In genomic region chr19:27694478-27694877, GRCm38 (mm10) we compare ENCODE assay signal across 22 mouse cellular contexts.
DNase-seq lines count a peak whose midpoint lies in the region; ATAC-seq and TF ChIP-seq lines count a peak whose summit lies in the region.
"Had no signal": no experiment of that assay in that cellular context is flagged by ENCODE, and none has a peak within 500 bp of the region (broad histone marks: within the 10 kb centered on the region; RNA-seq: fewer than 3 reads in every experiment).

No protein-coding gene starts in this region.

- no peak for ATAC-seq in midbrain, embryonic 14.5 days (ENCODE audit: low FRiP score, low TSS enrichment)
- no peak for ATAC-seq in midbrain, embryonic 16.5 days
- ATAC-seq: forebrain, embryonic 15.5 days; intestine, embryonic 15.5 days; liver, postnatal 0 days had no signal

- no peak overlapping the region for H3K4me2 ChIP-seq in midbrain, embryonic 14.5 days (ENCODE audit: low read length)
- H3K4me2 ChIP-seq in midbrain, embryonic 16.5 days (ENCODE audit: low read length) = no peak overlapping the region
- H3K4me2 ChIP-seq: forebrain, embryonic 15.5 days; intestine, embryonic 15.5 days had no signal

- peaks cover 4% of the 10 kb centered on the region; the same call in 1 of the 2 replicates for H3K9me3 ChIP-seq in midbrain, embryonic 14.5 days (ENCODE audit: control insufficient read depth, low read length)
- 0 out of 2 replicates have a peak, but pooled peaks cover 5% of the 10 kb centered on the region for H3K9me3 ChIP-seq in midbrain, embryonic 16.5 days (replicated peaks; ENCODE audit: control insufficient read depth, low read length, poor library complexity, severe bottlenecking)
- H3K9me3 ChIP-seq: forebrain, embryonic 15.5 days; intestine, embryonic 15.5 days had no signal

- H3K9ac ChIP-seq in midbrain, embryonic 14.5 days (replicated peaks; ENCODE audit: low read length) = no peak overlapping the region
- no peak overlapping the region for H3K9ac ChIP-seq in midbrain, embryonic 16.5 days (ENCODE audit: low read depth, low read length)
- H3K9ac ChIP-seq: forebrain, embryonic 15.5 days; intestine, embryonic 15.5 days; liver, postnatal 0 days had no signal

- H3K27me3 ChIP-seq in midbrain, embryonic 14.5 days (ENCODE audit: control insufficient read depth, insufficient read depth, low read length) = no peaks in the 10 kb centered on the region
- no peaks in the 10 kb centered on the region for H3K27me3 ChIP-seq in midbrain, embryonic 16.5 days (ENCODE audit: control insufficient read depth, insufficient read depth, low read depth, low read length)
- H3K27me3 ChIP-seq: forebrain, embryonic 15.5 days; intestine, embryonic 15.5 days; megakaryocyte, embryonic 14.5 days had no signal

- no peak overlapping the region for H3K27ac ChIP-seq in midbrain, embryonic 14.5 days (replicated peaks; ENCODE audit: low read depth, low read length)
- no peak overlapping the region for H3K27ac ChIP-seq in midbrain, embryonic 16.5 days (ENCODE audit: low read length)
- H3K27ac ChIP-seq: forebrain, embryonic 15.5 days; heart, adult 2 months; intestine, embryonic 15.5 days; layer of hippocampus, adult 2 months; left cerebral cortex, adult 2 months had no signal

- H3K36me3 ChIP-seq in midbrain, embryonic 14.5 days (ENCODE audit: control insufficient read depth, insufficient read depth, low read length) = no peaks in the 10 kb centered on the region
- H3K36me3 ChIP-seq in midbrain, embryonic 16.5 days (ENCODE audit: control insufficient read depth, insufficient read depth, low read length) = no peaks in the 10 kb centered on the region
- H3K36me3 ChIP-seq: forebrain, embryonic 15.5 days; intestine, embryonic 15.5 days had no signal

- WGBS in midbrain, embryonic 14.5 days = 57% methylated on average over 4 of the region's 4 CpGs
- WGBS in midbrain, embryonic 16.5 days = 59% methylated on average over 4 of the region's 4 CpGs

- no peak overlapping the region for H3K4me3 ChIP-seq in midbrain, embryonic 14.5 days (replicated peaks; ENCODE audit: low read depth, low read length)
- no peak overlapping the region for H3K4me3 ChIP-seq in midbrain, embryonic 16.5 days (ENCODE audit: low read depth, low read length)
- H3K4me3 ChIP-seq: forebrain, embryonic 15.5 days; heart, adult 2 months; intestine, embryonic 15.5 days; layer of hippocampus, adult 2 months; left cerebral cortex, adult 2 months; megakaryocyte, embryonic 14.5 days had no signal

- no peak for TF ChIP-seq POLR2A in brain, embryonic 14.5 days (IDR thresholded peaks at IDR 0.05; ENCODE audit: borderline replicate concordance, extremely low read depth, insufficient read depth, insufficient read length, poor library complexity, severe bottlenecking)

- TF ChIP-seq CTCF in brain, embryonic 14.5 days (IDR thresholded peaks at IDR 0.05; ENCODE audit: borderline replicate concordance, extremely low read depth, insufficient read depth, insufficient read length) = no peak

- peak; percentile 8 for DNase-seq in midbrain, embryonic 14.5 days
- peak; percentile 29 for DNase-seq in brain, embryonic 14.5 days (ENCODE audit: low read depth)
- DNase-seq in left cerebral cortex, adult 9 months (ENCODE audit: low spot score in 2 of 2) = peak; percentile 23 to 49
- DNase-seq in right cerebral cortex, postnatal 14 days = peak; percentile 8
- no peak for DNase-seq in kidney, adult 18-20 months
- DNase-seq in heart, adult 18-20 months = no peak
- DNase-seq: adrenal gland, postnatal 10 days; B cell, adult 2 months; cerebellum, adult 8-10 months; embryo, embryonic 11 days; heart, adult 2 months; kidney, postnatal 10 days; liver; liver, postnatal 0 days; lung, postnatal 14 days; thymus, postnatal 4 days had no signal

- no peaks in the 10 kb centered on the region for H3K4me1 ChIP-seq in midbrain, embryonic 14.5 days (ENCODE audit: control insufficient read depth, insufficient read depth, low read length)
- H3K4me1 ChIP-seq in midbrain, embryonic 16.5 days (ENCODE audit: control insufficient read depth, insufficient read depth, low read length) = no peaks in the 10 kb centered on the region
- H3K4me1 ChIP-seq: forebrain, embryonic 15.5 days; intestine, embryonic 15.5 days; megakaryocyte, embryonic 14.5 days had no signal

Comparison
In these comparisons a context has a peak if more than half of its experiments do, and no peak if none do; other contexts are left out.
1. DNase-seq: peak in midbrain, embryonic 14.5 days (single experiment), brain, embryonic 14.5 days (single experiment), left cerebral cortex, adult 9 months (2 of 2) and right cerebral cortex, postnatal 14 days (single experiment); none in kidney, adult 18-20 months (single experiment) and heart, adult 18-20 months (0 of 2).